Mouse (Mus musculus): ENCODE measurements around the gene Ndufaf8. TPM values are rescaled to one million over a fixed set of nuclear protein-coding genes. Genes with fewer than 3 reads are reported as not detected.
A peak's percentile ranks its signal among the peaks of the same experiment; 100 is the strongest.

The Ndufaf8 gene
- polyA plus RNA-seq, 1 experiment = 27.6 TPM

GRCm38 (mm10) chr11:120071731-120072320 lies 26.9 kb upstream of the Ndufaf8 start:
- TF ChIP-seq POLR2A (IDR thresholded peaks at IDR 0.05; ENCODE audit: borderline replicate concordance, control insufficient read depth, low read depth, low read length) (no peak), CTCF (IDR thresholded peaks at IDR 0.05; ENCODE audit: control insufficient read depth, insufficient read depth, low read length) (no peak)
- Histone ChIP-seq H3K4me1 (ENCODE audit: control insufficient read depth, insufficient read depth, low read length) (no peaks in the 10 kb centered on the region), H3K27ac (ENCODE audit: control insufficient read depth, insufficient read depth, low read depth, low read length, poor library complexity) (no peak overlapping the region), H3K4me3 (replicated peaks; ENCODE audit: control insufficient read depth, low read depth, low read length) (no peak overlapping the region)
- 83% methylated on average over 7 of the region's 7 CpGs for WGBS

GRCm38 (mm10) chr11:120072986-120073647 lies 25.6 kb upstream of the Ndufaf8 start:
- Histone ChIP-seq H3K4me1 (ENCODE audit: control insufficient read depth, insufficient read depth, low read length) (no peaks in the 10 kb centered on the region), H3K4me3 (replicated peaks; ENCODE audit: control insufficient read depth, low read depth, low read length) (no peak overlapping the region), H3K27ac (ENCODE audit: control insufficient read depth, insufficient read depth, low read depth, low read length, poor library complexity) (no peak overlapping the region)
- TF ChIP-seq CTCF (IDR thresholded peaks at IDR 0.05; ENCODE audit: control insufficient read depth, insufficient read depth, low read length) (no peak), POLR2A (IDR thresholded peaks at IDR 0.05; ENCODE audit: borderline replicate concordance, control insufficient read depth, low read depth, low read length) (no peak)
- whole genome bisulfite sequencing = 81% methylated on average over 9 of the region's 9 CpGs

GRCm38 (mm10) chr11:120076191-120076590 lies 22.5 kb upstream of the Ndufaf8 start:
- no peaks in the 10 kb centered on the region for H3K4me1 ChIP-seq (ENCODE audit: control insufficient read depth, insufficient read depth, low read length)
- no peak overlapping the region for H3K27ac ChIP-seq (ENCODE audit: control insufficient read depth, insufficient read depth, low read depth, low read length, poor library complexity)
- 81% methylated on average over 3 of the region's 3 CpGs for WGBS
- TF ChIP-seq POLR2A (IDR thresholded peaks at IDR 0.05; ENCODE audit: borderline replicate concordance, control insufficient read depth, low read depth, low read length) = no peak
- TF ChIP-seq CTCF (IDR thresholded peaks at IDR 0.05; ENCODE audit: control insufficient read depth, insufficient read depth, low read length) = no peak
- H3K4me3 ChIP-seq (replicated peaks; ENCODE audit: control insufficient read depth, low read depth, low read length) = no peak overlapping the region

- 89% methylated on average over 6 of the region's 6 CpGs for WGBS
- H3K27ac ChIP-seq (ENCODE audit: control insufficient read depth, insufficient read depth, low read depth, low read length, poor library complexity) = no peak overlapping the region
- TF ChIP-seq CTCF (IDR thresholded peaks at IDR 0.05; ENCODE audit: control insufficient read depth, insufficient read depth, low read length) = no peak
- no peak for TF ChIP-seq POLR2A (IDR thresholded peaks at IDR 0.05; ENCODE audit: borderline replicate concordance, control insufficient read depth, low read depth, low read length)
- H3K4me1 ChIP-seq (ENCODE audit: control insufficient read depth, insufficient read depth, low read length) = no peaks in the 10 kb centered on the region
- H3K4me3 ChIP-seq (replicated peaks; ENCODE audit: control insufficient read depth, low read depth, low read length) = no peak overlapping the region
These were observed 18.4 kb upstream of the Ndufaf8 start for GRCm38 (mm10) chr11:120080282-120080681.

- no peak overlapping the region; the same call in 1 of the 2 replicates for H3K27ac ChIP-seq (ENCODE audit: control insufficient read depth, insufficient read depth, low read depth, low read length, poor library complexity)
- peaks cover 2% of the 10 kb centered on the region; the same call in 1 of the 2 replicates for H3K4me1 ChIP-seq (ENCODE audit: control insufficient read depth, insufficient read depth, low read length)
- H3K4me3 ChIP-seq (replicated peaks; ENCODE audit: control insufficient read depth, low read depth, low read length) = peak overlapping the region; percentile 72
- WGBS = 0% methylated on average over 25 of the region's 25 CpGs
- TF ChIP-seq POLR2A (IDR thresholded peaks at IDR 0.05; ENCODE audit: borderline replicate concordance, control insufficient read depth, low read depth, low read length) (no peak), CTCF (IDR thresholded peaks at IDR 0.05; ENCODE audit: control insufficient read depth, insufficient read depth, low read length) (no peak)
These were observed 12.7 kb upstream of the Ndufaf8 start for GRCm38 (mm10) chr11:120085891-120086627.

GRCm38 (mm10) chr11:120086702-120087152 lies 12.0 kb upstream of the Ndufaf8 start, which contains the start of gene Cep131:
Gene Cep131 (minus strand): TSS chr11:120086827.
- TF ChIP-seq CTCF (IDR thresholded peaks at IDR 0.05; ENCODE audit: control insufficient read depth, insufficient read depth, low read length) (no peak), POLR2A (IDR thresholded peaks at IDR 0.05; ENCODE audit: borderline replicate concordance, control insufficient read depth, low read depth, low read length) (no peak)
- Histone ChIP-seq H3K4me3 (replicated peaks; ENCODE audit: control insufficient read depth, low read depth, low read length) (peak within 1 kb of the TSS; percentile 72), H3K27ac (ENCODE audit: control insufficient read depth, insufficient read depth, low read depth, low read length, poor library complexity) (no peak within 1 kb of the TSS; the same call in 1 of the 2 replicates), H3K4me1 (ENCODE audit: control insufficient read depth, insufficient read depth, low read length) (peaks cover 2% of the 10 kb centered on the region; the same call in 1 of the 2 replicates)
- under 1% methylated on average over 42 of the region's 42 CpGs for WGBS

- H3K4me1 ChIP-seq (ENCODE audit: control insufficient read depth, insufficient read depth, low read length) = peaks cover 2% of the 10 kb centered on the region; the same call in 1 of the 2 replicates
- no peak overlapping the region for H3K4me3 ChIP-seq (replicated peaks; ENCODE audit: control insufficient read depth, low read depth, low read length)
- TF ChIP-seq POLR2A (IDR thresholded peaks at IDR 0.05; ENCODE audit: borderline replicate concordance, control insufficient read depth, low read depth, low read length) = no peak
- TF ChIP-seq CTCF (IDR thresholded peaks at IDR 0.05; ENCODE audit: control insufficient read depth, insufficient read depth, low read length) = no peak
- WGBS = 87% methylated on average over 4 of the region's 4 CpGs
- H3K27ac ChIP-seq (ENCODE audit: control insufficient read depth, insufficient read depth, low read depth, low read length, poor library complexity) = no peak overlapping the region
These were observed 8.1 kb upstream of the Ndufaf8 start for GRCm38 (mm10) chr11:120090661-120091060.
